Mouse (Mus musculus) embryo, embryonic 11.5 days (tissue): ENCODE measurements around the gene 9230113P08Rik.
"Not testable (repeated sequence)": the region's sequence is repeated elsewhere in the genome, so short reads cannot be mapped to it uniquely, and the experiment has no call there.

ENCODE experiments used
- DNase-seq: peaks from one replicate; pipeline ENCODE4 v3.0.0-alpha.2; 2012; ENCODE audit warnings: low read depth, low spot score

The 9230113P08Rik gene

GRCm38 (mm10) chr9:35908123-35908522, at the start of gene 9230113P08Rik:
9230113P08Rik (plus strand) TSS chr9:35908423.
- not testable (repeated sequence) for DNase-seq

- not testable (repeated sequence) for DNase-seq
Measured at GRCm38 (mm10) chr9:35893112-35893511, 15.1 kb upstream of the 9230113P08Rik start.

GRCm38 (mm10) chr9:35904494-35904893, 3.7 kb upstream of the 9230113P08Rik start:
- DNase-seq: no peak

- no peak for DNase-seq
Measured at GRCm38 (mm10) chr9:35930817-35931216, 22.6 kb downstream of the 9230113P08Rik start.
